Mouse (Mus musculus): ENCODE results near the gene Xpo4.
"Not testable (repeated sequence)": the region's sequence is repeated elsewhere in the genome, so short reads cannot be mapped to it uniquely, and the experiment has no call there.

DNA sequence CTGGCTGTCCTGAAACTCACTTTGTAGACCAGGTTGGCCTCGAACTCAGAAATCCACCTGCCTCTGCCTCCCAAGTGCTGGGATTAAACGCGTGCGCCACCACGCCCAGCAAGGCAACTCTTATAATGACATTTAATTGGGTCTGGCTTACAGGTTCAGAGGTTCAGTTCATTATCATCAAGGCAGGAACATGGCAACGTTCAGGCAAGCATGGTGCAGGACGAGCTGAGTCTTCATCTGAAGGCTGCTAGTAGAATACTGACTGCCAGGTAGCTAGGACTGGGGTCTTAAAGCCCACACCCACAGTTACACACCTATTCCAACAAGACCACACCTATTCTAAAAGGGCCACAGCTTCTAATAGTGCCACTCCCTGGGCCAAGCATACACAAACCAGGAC, 22.8 kb upstream of the Xpo4 start:
- TF ChIP-seq GATA1, TAL1 (IDR thresholded peaks at IDR 0.05; ENCODE audit: low read length): not testable (repeated sequence)

Measured in erythroblast, embryonic 14.5 days (primary cell).